Mouse (Mus musculus) liver, embryonic 11.5 days (tissue): ENCODE data around the gene Tm9sf1. TPM values are rescaled to one million over a fixed set of nuclear protein-coding genes. Genes with fewer than 3 reads are reported as not detected.

ENCODE experiments used
- ATAC-seq: fragments of 200-750 bp; cut with Nextera tagmentation; replicated peaks from 2 replicates; pipeline ENCODE4 v1.8.0; 2017; ENCODE audit warnings: moderate number of reproducible peaks, mild to moderate bottlenecking, moderate TSS enrichment, moderate library complexity; ENCODE audit not compliant: low FRiP score
- DNase-seq: peaks from one replicate; pipeline ENCODE4 v3.0.0-alpha.2; 2017; ENCODE audit warnings: low spot score
- H3K27ac ChIP-seq: fragments of 300-500 bp; sonication (generic); 2 replicates; pipeline ENCODE4 v1.5.1; 2014; ENCODE audit warnings: mild to moderate bottlenecking, low read depth, low read length, control low read depth
- H3K27me3 ChIP-seq: fragments of 300-500 bp; sonication (generic); replicated peaks from 2 replicates; pipeline ENCODE4 v1.6.1; 2014; ENCODE audit warnings: low read length, mixed read lengths; ENCODE audit not compliant: control insufficient read depth, insufficient read depth
- H3K36me3 ChIP-seq: fragments of 300-500 bp; sonication (generic); 2 replicates; pipeline ENCODE4 v1.6.1; 2014; ENCODE audit warnings: mild to moderate bottlenecking, low read length, moderate library complexity, mixed read lengths; ENCODE audit not compliant: control insufficient read depth, insufficient read depth
- H3K4me1 ChIP-seq: fragments of 300-500 bp; sonication (generic); replicated peaks from 2 replicates; pipeline ENCODE4 v1.6.1; 2014; ENCODE audit warnings: low read length, mixed read lengths; ENCODE audit not compliant: control insufficient read depth, insufficient read depth
- H3K4me2 ChIP-seq: fragments of 300-500 bp; sonication (generic); 2 replicates; pipeline ENCODE4 v1.6.1; 2014; ENCODE audit warnings: mild to moderate bottlenecking, control low read depth, moderate library complexity
- H3K4me3 ChIP-seq: fragments of 300-500 bp; sonication (generic); 2 replicates; pipeline ENCODE4 v1.5.1; 2014; ENCODE audit warnings: low read depth, low read length, control low read depth
- H3K9ac ChIP-seq: fragments of 300-500 bp; sonication (generic); 2 replicates; pipeline ENCODE4 v1.6.1; 2014; ENCODE audit warnings: low read depth, low read length, control low read depth
- H3K9me3 ChIP-seq: fragments of 300-500 bp; sonication (generic); 2 replicates; pipeline ENCODE4 v1.6.1; 2016; ENCODE audit warnings: low read length, inconsistent platforms, mixed read lengths; ENCODE audit not compliant: control insufficient read depth
- WGBS: fragments of 180-500 bp; shearing (Covaris S2); extraction: QIAGEN DNeasy Blood & Tissue Kit; methylation state at CpG from one replicate; pipeline ENCODE4 v1.1.7; 2014; 5-methylcytosine and 5-hydroxymethylcytosine counted together
- polyA plus RNA-seq: library from polyadenylated mRNA; unstranded; fragments of >200 nt; fragmentation: Nextera tagmentation; extraction: Ambion mirVana; gene quantifications from 2 replicates; pipeline ENCODE4 v1.2.1, GENCODE M21; 2014

The Tm9sf1 gene
- polyA plus RNA-seq, 1 experiment from 2014 or later = 79.8 TPM

DNA sequence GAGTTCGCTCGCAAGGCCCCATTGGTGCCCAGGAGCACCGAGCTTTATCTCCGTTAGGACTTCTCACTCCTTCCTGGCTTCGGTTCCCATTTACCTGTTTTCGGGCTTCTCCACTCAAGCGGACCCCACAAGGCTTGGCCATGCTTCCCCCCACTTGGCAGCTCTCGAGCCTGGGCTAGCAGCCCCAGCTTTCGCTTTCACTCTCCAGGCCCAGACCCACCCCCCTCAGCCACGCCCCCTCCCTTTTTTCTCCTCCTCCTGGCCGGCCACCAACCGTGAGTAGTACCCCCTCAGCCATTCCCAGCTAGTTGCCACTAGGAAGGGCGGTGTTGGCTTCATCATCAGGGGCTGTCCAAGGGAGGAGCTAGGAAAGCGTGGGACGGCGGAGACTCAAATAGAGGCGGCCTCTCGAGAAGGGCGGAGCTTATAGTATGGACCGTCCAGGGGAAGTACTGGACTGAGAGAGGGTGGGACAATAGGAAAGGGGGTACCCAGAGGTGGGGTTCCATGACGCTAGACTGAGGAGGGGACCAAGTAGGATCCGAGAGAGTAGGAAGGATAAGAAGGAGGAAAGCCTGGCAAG lies 52.8 kb downstream of the Tm9sf1 start, which contains the start of gene Psme2:
Gene Psme2 (minus strand): TSS at position 366 of the 583 bp plus-strand sequence.
- peak within 1 kb of the TSS; percentile 97 for H3K9ac ChIP-seq
- under 1% methylated on average over 22 of the region's 22 CpGs for WGBS
- H3K27me3 ChIP-seq = no peaks in the 10 kb centered on the region
- H3K27ac ChIP-seq = peak within 1 kb of the TSS; percentile 78
- H3K4me1 ChIP-seq = peaks cover 34% of the 10 kb centered on the region
- peaks cover 11% of the 10 kb centered on the region for H3K36me3 ChIP-seq
- peak; percentile 86 for DNase-seq
- peak; percentile 89 for ATAC-seq
- peak within 1 kb of the TSS; percentile 99 for H3K4me3 ChIP-seq
- no peaks in the 10 kb centered on the region for H3K9me3 ChIP-seq
- peak within 1 kb of the TSS; percentile 97 for H3K4me2 ChIP-seq

DNA sequence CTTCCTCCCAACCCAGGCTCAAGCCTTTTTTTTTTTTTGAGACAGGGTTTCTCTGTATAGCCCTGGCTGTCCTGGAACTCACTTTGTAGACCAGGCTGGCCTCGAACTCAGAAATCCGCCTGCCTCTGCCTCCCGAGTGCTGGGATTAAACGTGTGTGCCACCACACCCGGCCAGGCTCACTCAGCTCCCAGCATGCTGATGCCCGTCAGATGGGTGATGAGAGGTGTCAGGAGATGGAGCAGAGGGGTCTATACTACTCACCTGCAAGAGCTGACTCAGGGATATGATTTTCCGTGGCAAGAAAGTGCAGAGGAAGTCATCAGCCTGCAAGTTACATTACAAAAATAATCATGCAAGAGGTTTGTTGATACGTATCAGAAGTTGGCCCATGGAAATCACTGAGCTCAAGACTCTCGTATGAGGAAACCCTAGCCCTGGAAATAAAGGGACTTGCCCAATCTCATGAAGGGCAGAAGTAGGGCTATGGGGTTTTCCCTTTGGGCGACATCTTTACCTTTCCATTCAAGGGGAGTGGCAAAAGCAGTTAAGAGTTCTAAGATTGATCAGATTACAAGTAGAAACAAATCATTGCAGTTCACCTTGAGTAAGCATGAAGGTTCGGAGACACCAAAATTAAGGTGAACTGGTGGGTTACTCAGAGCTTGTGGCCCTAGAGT lies 53.7 kb downstream of the Tm9sf1 start:
- ATAC-seq = no peak
- H3K27ac ChIP-seq = peak overlapping the region; percentile 78
- no peak for DNase-seq
- no peaks in the 10 kb centered on the region for H3K27me3 ChIP-seq
- peak overlapping the region; percentile 97 for H3K4me2 ChIP-seq
- H3K4me1 ChIP-seq = peaks cover 39% of the 10 kb centered on the region
- peak overlapping the region; percentile 99 for H3K4me3 ChIP-seq
- H3K36me3 ChIP-seq = peaks cover 2% of the 10 kb centered on the region; the same call in 1 of the 2 replicates
- no peaks in the 10 kb centered on the region for H3K9me3 ChIP-seq
- WGBS = 82% methylated on average over 11 of the region's 11 CpGs
- peak overlapping the region; percentile 97 for H3K9ac ChIP-seq

DNA sequence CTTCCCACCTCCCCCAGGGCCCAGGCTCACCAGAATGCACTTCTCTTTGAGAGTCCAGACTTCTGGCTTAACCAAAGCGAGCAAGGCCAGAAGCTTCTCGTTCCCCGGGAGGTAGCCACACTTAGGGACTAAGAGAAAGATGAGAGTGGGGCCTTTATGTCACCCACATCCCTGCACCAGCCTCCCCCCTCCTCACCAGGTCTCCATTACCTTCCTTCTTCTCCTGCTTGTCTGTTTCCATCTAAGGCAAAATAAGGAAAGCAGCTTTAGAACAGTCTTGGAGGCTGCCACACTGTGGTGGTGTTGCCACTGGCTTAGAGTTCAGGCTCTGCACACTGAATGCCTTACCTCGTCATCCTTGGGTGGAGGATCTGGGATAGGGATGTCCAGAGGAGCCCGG lies 54.3 kb downstream of the Tm9sf1 start:
- Histone ChIP-seq H3K4me3 (no peak overlapping the region), H3K9me3 (no peaks in the 10 kb centered on the region), H3K36me3 (peaks cover 2% of the 10 kb centered on the region; the same call in 1 of the 2 replicates), H3K9ac (no peak overlapping the region), H3K4me1 (peaks cover 43% of the 10 kb centered on the region), H3K27ac (no peak overlapping the region), H3K27me3 (no peaks in the 10 kb centered on the region), H3K4me2 (no peak overlapping the region)
- WGBS = 88% methylated on average over 5 of the region's 5 CpGs
- no peak for ATAC-seq
- no peak for DNase-seq

DNA sequence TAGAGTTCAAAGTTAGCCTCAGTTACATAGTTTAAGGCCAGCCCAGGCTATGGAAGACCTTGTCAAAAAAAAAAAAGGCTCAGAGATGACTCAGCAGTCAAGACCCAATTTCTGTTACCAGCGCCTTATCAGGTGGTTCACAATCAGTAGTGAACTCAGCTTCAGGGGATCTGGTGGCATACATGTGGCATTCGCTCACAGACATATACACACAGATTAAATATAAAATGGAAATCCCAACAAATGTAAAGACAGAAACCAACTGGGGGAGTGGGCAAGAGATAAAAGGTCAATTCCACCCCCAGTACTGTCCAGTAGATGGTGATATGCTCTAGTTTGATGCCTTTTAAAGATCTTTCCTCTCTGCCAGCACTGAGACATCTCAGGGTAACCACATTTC lies 57.5 kb downstream of the Tm9sf1 start:
- Histone ChIP-seq H3K9me3 (no peaks in the 10 kb centered on the region), H3K9ac (peak overlapping the region; percentile 56), H3K4me1 (peaks cover 40% of the 10 kb centered on the region), H3K4me3 (peak overlapping the region; percentile 28; the same call in 1 of the 2 replicates), H3K36me3 (peaks cover 10% of the 10 kb centered on the region; the same call in 1 of the 2 replicates), H3K27me3 (no peaks in the 10 kb centered on the region), H3K4me2 (peak overlapping the region; percentile 94), H3K27ac (peak overlapping the region; percentile 98)
- ATAC-seq (peak; percentile 49), DNase-seq (no peak)
- WGBS = 38% methylated on average over 2 of the region's 2 CpGs

Other genes with a start within 250 kb of the Tm9sf1 start
- 58.7 and 59.4 TPM in 2 replicates for gene Dhrs4, start 165.0 kb downstream of the Tm9sf1 start, polyA plus RNA-seq
- 2.7 and 3.0 TPM in 2 replicates for gene Carmil3, start 153.2 kb downstream of the Tm9sf1 start, polyA plus RNA-seq
- gene Cpne6, start 133.4 kb downstream of the Tm9sf1 start, polyA plus RNA-seq = 0.16 and 0.49 TPM in 2 replicates
- not detected in 2 replicates for gene Nrl, start 118.8 kb downstream of the Tm9sf1 start, polyA plus RNA-seq
- 49.8 and 50.9 TPM in 2 replicates for gene Pck2, start 103.5 kb downstream of the Tm9sf1 start, polyA plus RNA-seq
- 72.1 and 73.6 TPM in 2 replicates for gene Dcaf11, start 83.8 kb downstream of the Tm9sf1 start, polyA plus RNA-seq
- gene A730061H03Rik, start 83.4 kb downstream of the Tm9sf1 start, polyA plus RNA-seq = 2.3 and 3.3 TPM in 2 replicates
- 2.2 and 2.6 TPM in 2 replicates for gene Fitm1, start 68.2 kb downstream of the Tm9sf1 start, polyA plus RNA-seq
- 172 and 177 TPM in 2 replicates for gene Psme1, start 65.7 kb downstream of the Tm9sf1 start, polyA plus RNA-seq
- 44.5 and 46.2 TPM in 2 replicates for gene Emc9, start 58.5 kb downstream of the Tm9sf1 start, polyA plus RNA-seq
- 256 and 277 TPM in 2 replicates for gene Psme2, start 52.7 kb downstream of the Tm9sf1 start, polyA plus RNA-seq
- 21.2 and 23.1 TPM in 2 replicates for gene Rnf31, start 52.1 kb downstream of the Tm9sf1 start, polyA plus RNA-seq
- gene Irf9, start 40.2 kb downstream of the Tm9sf1 start, polyA plus RNA-seq = 11.6 and 13.0 TPM in 2 replicates
- gene Rec8, start 25.8 kb downstream of the Tm9sf1 start, polyA plus RNA-seq = 2.8 and 5.2 TPM in 2 replicates
- 90.1 and 92.1 TPM in 2 replicates for gene Ipo4, start 7.8 kb downstream of the Tm9sf1 start, polyA plus RNA-seq
- 2.7 and 2.8 TPM in 2 replicates for gene Gm49378, start 5.9 kb downstream of the Tm9sf1 start, polyA plus RNA-seq
- gene Tssk4, start 6.4 kb upstream of the Tm9sf1 start, polyA plus RNA-seq = 0.47 and 0.49 TPM in 2 replicates
- 40.2 and 43.8 TPM in 2 replicates for gene Mdp1, start 16.7 kb upstream of the Tm9sf1 start, polyA plus RNA-seq
- gene Gmpr2, start 28.1 kb upstream of the Tm9sf1 start, polyA plus RNA-seq = 54.9 and 58.0 TPM in 2 replicates
- gene Nedd8, start 28.3 kb upstream of the Tm9sf1 start, polyA plus RNA-seq = 489 and 507 TPM in 2 replicates
- gene Tinf2, start 38.0 kb upstream of the Tm9sf1 start, polyA plus RNA-seq = 42.3 and 44.9 TPM in 2 replicates
- 3.0 and 3.3 TPM in 2 replicates for gene Tgm1, start 70.1 kb upstream of the Tm9sf1 start, polyA plus RNA-seq
- 22.8 and 24.0 TPM in 2 replicates for gene Rabggta, start 78.5 kb upstream of the Tm9sf1 start, polyA plus RNA-seq
- gene Dhrs1, start 101.9 kb upstream of the Tm9sf1 start, polyA plus RNA-seq = 48.8 and 53.9 TPM in 2 replicates
- 70.6 and 76.1 TPM in 2 replicates for gene Nop9, start 101.9 kb upstream of the Tm9sf1 start, polyA plus RNA-seq
- gene Cideb, start 114.7 kb upstream of the Tm9sf1 start, polyA plus RNA-seq = 8.9 and 9.1 TPM in 2 replicates
- gene Ltb4r2, start 117.6 kb upstream of the Tm9sf1 start, polyA plus RNA-seq = 1.5 and 1.8 TPM in 2 replicates
- 1.6 and 1.9 TPM in 2 replicates for gene Ltb4r1, start 122.2 kb upstream of the Tm9sf1 start, polyA plus RNA-seq
- 3.9 and 4.8 TPM in 2 replicates for gene Adcy4, start 140.3 kb upstream of the Tm9sf1 start, polyA plus RNA-seq
- gene Ripk3, start 145.1 kb upstream of the Tm9sf1 start, polyA plus RNA-seq = 51.6 and 52.1 TPM in 2 replicates
- 15.1 and 15.3 TPM in 2 replicates for gene Nfatc4, start 179.3 kb upstream of the Tm9sf1 start, polyA plus RNA-seq
- gene Nynrin, start 210.2 kb upstream of the Tm9sf1 start, polyA plus RNA-seq = 12.0 and 12.2 TPM in 2 replicates
- gene Cbln3, start 240.6 kb upstream of the Tm9sf1 start, polyA plus RNA-seq = 0.47 and 0.60 TPM in 2 replicates
- gene Khnyn, start 241.1 kb upstream of the Tm9sf1 start, polyA plus RNA-seq = 12.6 and 14.6 TPM in 2 replicates